Mouse (Mus musculus): ENCODE data around the gene Trim63.

- no peak for TF ChIP-seq GATA1 (IDR thresholded peaks at IDR 0.05; ENCODE audit: borderline replicate concordance, low read length)
- TF ChIP-seq FLI1 (IDR thresholded peaks at IDR 0.05; ENCODE audit: low read length): no peak
Measured at GRCm38 (mm10) chr4:134357461-134357771, 42.5 kb downstream of the Trim63 start.
